Mouse (Mus musculus): ENCODE results near the gene Usp36. TPM values are rescaled to one million over a fixed set of nuclear protein-coding genes. Genes with fewer than 3 reads are reported as not detected.
A peak's percentile ranks its signal among the peaks of the same experiment; 100 is the strongest.

Gene Usp36
- polyA plus RNA-seq, 1 experiment, result 26.7 TPM

DNA sequence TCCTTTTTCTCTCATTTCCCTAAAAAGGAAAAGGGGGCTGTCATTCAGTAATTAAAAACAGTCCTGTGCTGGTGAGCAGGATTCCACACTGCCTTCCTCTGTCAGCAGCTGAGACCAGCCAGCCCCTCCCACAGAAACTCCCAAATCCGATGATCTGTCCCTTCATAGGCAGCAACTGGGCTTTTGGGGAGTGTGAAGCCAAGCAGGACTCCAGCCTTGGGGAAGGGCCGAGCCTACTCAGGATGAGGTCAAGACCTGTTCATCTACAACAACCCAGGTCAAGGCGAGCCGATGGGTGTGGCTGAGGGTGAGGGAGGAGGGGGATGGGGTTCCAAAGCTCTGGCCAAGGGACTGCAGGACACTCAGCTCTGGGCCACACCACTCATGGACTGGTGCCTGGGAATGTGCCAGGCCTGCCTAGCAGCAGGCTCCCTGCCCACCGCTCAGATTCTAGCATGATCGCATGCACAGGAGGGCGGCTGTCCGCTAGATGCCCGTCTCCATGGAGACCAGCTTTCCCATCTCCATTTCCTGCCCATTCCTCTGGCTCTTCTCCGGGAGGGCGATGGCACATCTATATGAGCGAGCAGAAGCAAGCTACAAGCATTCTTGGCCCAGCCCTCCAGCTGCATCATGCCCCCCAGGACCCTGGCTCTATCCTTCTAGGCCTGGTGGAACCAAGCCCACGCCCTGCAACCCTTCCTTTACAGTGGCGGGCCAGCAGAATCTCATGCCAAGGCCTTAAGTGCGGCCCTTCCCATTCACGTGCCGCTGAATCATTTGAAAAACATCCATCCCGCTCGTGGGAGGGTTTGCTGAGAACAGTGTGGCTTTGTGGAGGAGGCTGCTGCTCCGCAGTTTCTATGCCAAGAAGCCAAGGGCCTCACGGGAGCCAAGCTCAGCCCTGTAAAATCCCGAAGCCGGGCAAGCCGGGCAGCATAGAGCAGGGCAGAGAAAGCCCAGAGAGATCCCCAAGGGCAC, 37.2 kb upstream of the Usp36 start:
- H3K27ac ChIP-seq (ENCODE audit: insufficient read depth, low read length), result peak overlapping the region; percentile 79
- TF ChIP-seq CTCF (IDR thresholded peaks at IDR 0.05; ENCODE audit: extremely low read depth, insufficient read depth, low read length) (no peak), POLR2A (IDR thresholded peaks at IDR 0.05; ENCODE audit: extremely low read depth, insufficient read depth, low read length) (0 out of 2 replicates have a peak, but pooled peaks have one; percentile 17)
- H3K4me3 ChIP-seq (ENCODE audit: insufficient read depth, low read length), result no peak overlapping the region
- H3K4me1 ChIP-seq (ENCODE audit: control insufficient read depth, insufficient read depth, low read length), result peaks cover 23% of the 10 kb centered on the region

DNA sequence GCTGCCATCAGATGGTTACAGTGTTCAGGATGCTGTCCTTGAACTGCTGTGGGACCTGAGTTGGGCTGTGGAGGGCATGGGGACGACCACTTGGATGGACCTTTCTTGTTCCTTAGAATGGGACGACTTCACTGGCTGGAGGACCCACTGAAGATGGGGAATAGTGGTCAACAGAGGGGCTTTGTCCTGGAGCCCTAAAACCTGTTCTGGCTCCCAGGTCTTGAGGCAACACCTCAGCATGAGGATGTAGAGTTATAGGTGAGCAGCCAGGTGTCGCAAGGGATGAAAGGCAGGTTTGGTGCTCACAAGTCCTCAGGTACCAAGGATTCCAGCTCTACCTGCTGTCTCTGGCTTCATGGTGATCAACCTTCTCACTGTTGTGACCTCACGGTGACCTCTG, 36.4 kb upstream of the Usp36 start:
- TF ChIP-seq POLR2A (IDR thresholded peaks at IDR 0.05; ENCODE audit: extremely low read depth, insufficient read depth, low read length) (no peak), CTCF (IDR thresholded peaks at IDR 0.05; ENCODE audit: extremely low read depth, insufficient read depth, low read length) (no peak)
- Histone ChIP-seq H3K4me3 (ENCODE audit: insufficient read depth, low read length) (no peak overlapping the region), H3K27ac (ENCODE audit: insufficient read depth, low read length) (no peak overlapping the region), H3K4me1 (ENCODE audit: control insufficient read depth, insufficient read depth, low read length) (peaks cover 25% of the 10 kb centered on the region)

DNA sequence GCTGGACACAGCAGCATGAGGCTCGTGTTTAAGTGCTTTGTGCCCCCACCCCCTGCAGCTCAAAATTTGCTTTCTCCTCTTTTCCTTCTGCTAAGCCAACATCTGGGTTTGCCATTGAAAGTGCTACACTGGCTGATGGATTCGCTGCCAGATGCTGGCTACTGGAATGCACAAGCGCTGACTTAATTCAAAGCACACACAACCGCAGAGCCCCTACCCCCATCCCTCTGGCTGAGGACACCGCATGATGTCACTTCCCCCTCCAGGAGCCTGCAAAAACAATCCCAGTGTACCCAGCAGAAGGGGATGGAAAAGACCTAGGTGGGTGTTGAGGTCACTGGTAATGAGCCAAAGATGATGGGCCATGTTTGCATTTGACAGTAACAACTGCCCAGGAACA, 34.5 kb upstream of the Usp36 start:
- Histone ChIP-seq H3K4me3 (ENCODE audit: insufficient read depth, low read length) (no peak overlapping the region), H3K27ac (ENCODE audit: insufficient read depth, low read length) (no peak overlapping the region), H3K4me1 (ENCODE audit: control insufficient read depth, insufficient read depth, low read length) (peaks cover 20% of the 10 kb centered on the region)
- TF ChIP-seq POLR2A (IDR thresholded peaks at IDR 0.05; ENCODE audit: extremely low read depth, insufficient read depth, low read length), result no peak
- no peak for TF ChIP-seq CTCF (IDR thresholded peaks at IDR 0.05; ENCODE audit: extremely low read depth, insufficient read depth, low read length)

DNA sequence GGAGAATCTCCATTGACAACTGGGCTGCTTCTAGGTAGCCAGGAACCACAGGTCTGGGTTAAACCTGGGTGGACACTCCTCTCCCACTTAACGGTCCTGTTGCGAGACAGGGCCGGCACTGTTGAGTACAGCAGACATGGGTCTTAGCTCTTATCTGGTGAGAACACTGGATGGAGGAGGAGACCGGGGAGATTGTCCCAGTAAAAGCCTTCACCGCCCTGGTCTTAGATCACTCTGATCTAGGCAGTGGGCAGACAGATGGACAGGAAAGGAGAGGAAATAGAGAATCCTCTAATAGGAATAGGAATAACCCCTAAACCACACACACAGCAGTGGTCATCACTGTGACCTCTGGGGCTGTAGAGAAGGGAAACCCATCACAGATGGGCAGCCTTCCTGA, 33.9 kb upstream of the Usp36 start:
- Histone ChIP-seq H3K4me3 (ENCODE audit: insufficient read depth, low read length) (no peak overlapping the region), H3K4me1 (ENCODE audit: control insufficient read depth, insufficient read depth, low read length) (peaks cover 20% of the 10 kb centered on the region), H3K27ac (ENCODE audit: insufficient read depth, low read length) (no peak overlapping the region)
- TF ChIP-seq CTCF (IDR thresholded peaks at IDR 0.05; ENCODE audit: extremely low read depth, insufficient read depth, low read length) (no peak), POLR2A (IDR thresholded peaks at IDR 0.05; ENCODE audit: extremely low read depth, insufficient read depth, low read length) (no peak)

DNA sequence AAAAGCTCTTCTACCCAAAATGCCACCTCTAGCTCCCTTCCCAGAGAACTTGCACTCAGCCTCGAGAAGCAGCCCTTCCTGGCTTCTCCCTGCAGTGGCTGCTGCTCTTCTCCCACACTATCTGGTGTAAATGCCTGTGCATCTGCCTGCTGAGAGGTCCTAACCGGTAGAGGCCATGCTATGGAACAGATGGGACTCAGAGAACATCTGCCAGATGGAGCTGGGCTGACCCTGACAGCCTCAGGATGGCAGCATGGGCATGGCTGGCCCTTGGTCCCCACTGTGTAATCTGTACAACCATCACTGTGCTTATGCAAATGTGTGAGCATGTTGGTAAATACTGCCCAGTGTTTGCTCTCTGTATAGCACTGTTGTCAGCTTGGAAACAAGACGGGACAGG, 32.6 kb upstream of the Usp36 start:
- TF ChIP-seq CTCF (IDR thresholded peaks at IDR 0.05; ENCODE audit: extremely low read depth, insufficient read depth, low read length) (peak; percentile 26; the same call in 1 of the 2 replicates), POLR2A (IDR thresholded peaks at IDR 0.05; ENCODE audit: extremely low read depth, insufficient read depth, low read length) (no peak)
- H3K4me3 ChIP-seq (ENCODE audit: insufficient read depth, low read length), result no peak overlapping the region
- H3K27ac ChIP-seq (ENCODE audit: insufficient read depth, low read length), result no peak overlapping the region
- H3K4me1 ChIP-seq (ENCODE audit: control insufficient read depth, insufficient read depth, low read length), result peaks cover 10% of the 10 kb centered on the region

DNA sequence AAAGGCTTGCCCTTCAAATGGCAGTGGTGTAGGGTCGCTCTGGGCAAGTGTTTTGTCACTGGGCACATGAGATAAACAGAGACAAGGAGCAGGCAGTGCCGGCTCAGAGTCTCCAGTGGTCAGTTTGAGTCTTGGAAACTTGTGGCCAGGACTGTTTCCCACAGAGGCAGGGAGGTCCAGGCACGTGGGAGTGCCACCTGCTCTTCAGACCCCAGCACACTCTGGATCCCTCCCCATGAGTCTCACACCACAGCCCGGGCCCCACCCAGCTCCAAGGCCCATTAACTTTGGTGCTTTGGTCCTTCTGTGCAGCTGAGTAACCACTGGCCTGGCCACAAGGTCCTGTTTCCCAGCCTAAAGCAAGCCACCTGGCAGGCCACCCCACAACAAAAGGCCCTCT, 31.9 kb upstream of the Usp36 start:
- TF ChIP-seq POLR2A (IDR thresholded peaks at IDR 0.05; ENCODE audit: extremely low read depth, insufficient read depth, low read length) (no peak), CTCF (IDR thresholded peaks at IDR 0.05; ENCODE audit: extremely low read depth, insufficient read depth, low read length) (no peak)
- Histone ChIP-seq H3K4me3 (ENCODE audit: insufficient read depth, low read length) (no peak overlapping the region), H3K27ac (ENCODE audit: insufficient read depth, low read length) (no peak overlapping the region), H3K4me1 (ENCODE audit: control insufficient read depth, insufficient read depth, low read length) (peaks cover 7% of the 10 kb centered on the region)

DNA sequence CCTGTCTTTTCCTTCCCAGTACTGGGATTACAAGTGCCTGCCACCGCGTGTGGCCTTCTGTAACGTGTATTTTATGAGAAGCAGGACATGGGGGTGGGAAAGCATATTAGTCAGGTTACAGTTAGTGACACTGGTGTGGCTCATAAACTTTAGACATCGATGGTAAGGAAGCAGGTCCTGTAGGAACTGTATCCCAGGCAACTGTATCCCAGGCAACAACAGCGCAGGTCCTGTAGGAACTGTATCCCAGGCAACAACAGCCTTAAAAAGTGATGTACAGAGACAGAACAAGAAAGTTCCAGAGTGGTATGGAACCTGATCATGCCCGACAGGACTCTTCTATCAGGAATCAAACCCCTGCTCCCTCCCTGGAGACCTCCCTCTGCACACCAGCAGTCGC, 31.5 kb upstream of the Usp36 start:
- no peak for TF ChIP-seq POLR2A (IDR thresholded peaks at IDR 0.05; ENCODE audit: extremely low read depth, insufficient read depth, low read length)
- TF ChIP-seq CTCF (IDR thresholded peaks at IDR 0.05; ENCODE audit: extremely low read depth, insufficient read depth, low read length), result no peak
- H3K27ac ChIP-seq (ENCODE audit: insufficient read depth, low read length), result no peak overlapping the region
- no peak overlapping the region for H3K4me3 ChIP-seq (ENCODE audit: insufficient read depth, low read length)
- H3K4me1 ChIP-seq (ENCODE audit: control insufficient read depth, insufficient read depth, low read length), result peaks cover 5% of the 10 kb centered on the region

DNA sequence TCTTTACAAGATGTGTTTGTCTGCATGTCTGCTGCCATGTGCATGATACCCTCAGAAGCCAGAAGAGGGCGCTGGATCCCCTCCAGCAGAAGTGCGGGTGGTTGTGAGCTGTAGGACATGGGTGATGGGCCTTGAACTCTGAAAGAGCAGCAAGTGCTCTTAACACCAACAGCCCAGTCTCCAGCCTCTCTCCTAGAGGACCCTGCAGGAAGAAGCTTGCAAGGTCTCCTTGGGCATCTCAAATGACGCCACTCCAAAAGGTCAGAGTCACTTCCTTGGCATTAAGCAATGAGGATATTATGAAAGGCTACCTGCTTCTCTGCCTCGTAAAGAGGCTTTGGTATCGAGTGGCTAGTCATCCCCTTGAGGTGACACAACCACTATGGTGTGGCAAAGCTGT, 28.6 kb upstream of the Usp36 start:
- H3K4me1 ChIP-seq (ENCODE audit: control insufficient read depth, insufficient read depth, low read length), result peaks cover 5% of the 10 kb centered on the region
- no peak for TF ChIP-seq POLR2A (IDR thresholded peaks at IDR 0.05; ENCODE audit: extremely low read depth, insufficient read depth, low read length)
- peak; percentile 61 for TF ChIP-seq CTCF (IDR thresholded peaks at IDR 0.05; ENCODE audit: extremely low read depth, insufficient read depth, low read length)
- no peak overlapping the region for H3K27ac ChIP-seq (ENCODE audit: insufficient read depth, low read length)
- H3K4me3 ChIP-seq (ENCODE audit: insufficient read depth, low read length), result no peak overlapping the region

DNA sequence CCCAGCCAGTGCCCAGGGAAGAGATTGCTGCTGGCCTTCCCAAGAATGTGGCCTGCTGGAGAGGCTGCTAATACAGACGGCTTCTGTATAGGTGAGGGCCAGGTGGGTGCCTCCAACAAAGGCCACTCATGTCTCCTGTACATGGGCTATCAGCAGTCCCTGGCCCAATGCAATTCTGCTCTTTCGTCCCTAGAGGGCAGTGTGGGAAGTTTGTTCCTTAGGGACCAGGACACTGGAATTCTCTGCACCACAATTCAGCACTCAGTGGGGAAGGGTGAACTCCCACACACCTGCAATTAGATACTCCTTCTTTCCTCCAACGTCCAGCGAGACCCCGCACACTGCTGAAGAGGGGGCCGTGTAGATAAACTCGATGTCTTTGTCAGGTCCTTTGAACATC, 27.1 kb upstream of the Usp36 start:
- Histone ChIP-seq H3K27ac (ENCODE audit: insufficient read depth, low read length) (no peak overlapping the region), H3K4me3 (ENCODE audit: insufficient read depth, low read length) (no peak overlapping the region), H3K4me1 (ENCODE audit: control insufficient read depth, insufficient read depth, low read length) (peaks cover 5% of the 10 kb centered on the region)
- TF ChIP-seq CTCF (IDR thresholded peaks at IDR 0.05; ENCODE audit: extremely low read depth, insufficient read depth, low read length), result peak; percentile 93
- no peak for TF ChIP-seq POLR2A (IDR thresholded peaks at IDR 0.05; ENCODE audit: extremely low read depth, insufficient read depth, low read length)

Measured in cortical plate, adult 2 months (tissue).